ENCODE assay signal across 24 mouse cellular contexts in the genomic region with DNA sequence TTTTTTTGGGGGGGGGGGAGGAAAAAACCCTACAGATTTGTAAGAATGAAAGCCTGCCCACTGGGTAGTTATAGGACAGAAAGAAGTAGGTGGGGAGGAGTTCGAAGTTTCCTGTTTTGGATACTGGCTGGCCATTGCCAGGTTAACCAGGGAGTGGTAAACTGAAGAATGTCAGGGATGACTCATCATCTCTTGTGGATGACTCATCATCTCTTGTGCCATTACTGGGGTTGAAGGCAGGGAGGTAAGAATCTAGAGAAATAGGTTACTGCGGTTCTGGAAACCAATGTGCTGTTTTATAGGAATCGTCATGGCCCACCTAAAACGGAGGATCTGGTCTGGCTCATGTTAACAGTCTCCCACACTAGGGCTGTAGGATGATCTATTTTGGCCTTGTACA. TPM values are rescaled to one million over a fixed set of nuclear protein-coding genes. Genes with fewer than 3 reads are reported as not detected.
A peak's percentile ranks its signal among the peaks of the same experiment; 100 is the strongest.
DNase-seq lines count a peak whose midpoint lies in the region; ATAC-seq and TF ChIP-seq lines count a peak whose summit lies in the region.
"Had no signal": no experiment of that assay in that cellular context is flagged by ENCODE, and none has a peak within 500 bp of the region (broad histone marks: within the 10 kb centered on the region; RNA-seq: fewer than 3 reads in every experiment).

No protein-coding gene starts in this region.

- H3K4me2 ChIP-seq in intestine, embryonic 14.5 days (ENCODE audit: low read length) = no peak overlapping the region
- no peak overlapping the region for H3K4me2 ChIP-seq in intestine, embryonic 16.5 days (ENCODE audit: low read depth, low read length)
- no peak overlapping the region for H3K4me2 ChIP-seq in hindbrain, embryonic 11.5 days (replicated peaks; ENCODE audit: low read depth, low read length)
- no peak overlapping the region for H3K4me2 ChIP-seq in lung, postnatal 0 days (replicated peaks; ENCODE audit: low read depth, low read length)
- H3K4me2 ChIP-seq: forebrain, embryonic 13.5 days; hindbrain, embryonic 14.5 days had no signal

- H3K4me1 ChIP-seq in intestine, embryonic 14.5 days (replicated peaks; ENCODE audit: control insufficient read depth, insufficient read depth, low read length) = no peaks in the 10 kb centered on the region
- H3K4me1 ChIP-seq in intestine, embryonic 16.5 days (ENCODE audit: control insufficient read depth, insufficient read depth, low read length) = no peaks in the 10 kb centered on the region
- H3K4me1 ChIP-seq in ES-E14 (ENCODE audit: control insufficient read depth in 2 of 2, insufficient read depth in 2 of 2, low read length in 2 of 2, poor library complexity in 1 of 2) = no peaks in the 10 kb centered on the region
- no peaks in the 10 kb centered on the region for H3K4me1 ChIP-seq in hindbrain, embryonic 11.5 days (replicated peaks; ENCODE audit: control insufficient read depth, insufficient read depth, low read length)
- no peaks in the 10 kb centered on the region for H3K4me1 ChIP-seq in lung, postnatal 0 days (ENCODE audit: insufficient read depth, low read depth, low read length)
- H3K4me1 ChIP-seq: embryonic facial prominence, embryonic 10.5 days; forebrain, embryonic 13.5 days had no signal

- in situ Hi-C loops in ES-E14 (cut with MboI; ENCODE audit: low sequenced_read_pairs in 2 of 2, unreplicated experiment in 2 of 2) = no loop called here

- no peaks in the 10 kb centered on the region for H3K36me3 ChIP-seq in intestine, embryonic 14.5 days (ENCODE audit: control insufficient read depth, insufficient read depth, low read length)
- H3K36me3 ChIP-seq in intestine, embryonic 16.5 days (ENCODE audit: control insufficient read depth, insufficient read depth, low read length) = no peaks in the 10 kb centered on the region
- no peaks in the 10 kb centered on the region for H3K36me3 ChIP-seq in ES-E14 (ENCODE audit: control insufficient read depth, insufficient read depth, low read length, poor library complexity, severe bottlenecking)
- H3K36me3 ChIP-seq in hindbrain, embryonic 11.5 days (ENCODE audit: control insufficient read depth, insufficient read depth, low read length) = no peaks in the 10 kb centered on the region
- no peaks in the 10 kb centered on the region for H3K36me3 ChIP-seq in lung, postnatal 0 days (ENCODE audit: insufficient read depth, low read length)
- H3K36me3 ChIP-seq: embryonic facial prominence, embryonic 10.5 days; heart, embryonic 10.5 days had no signal

- no peak overlapping the region for H3K9ac ChIP-seq in intestine, embryonic 14.5 days (ENCODE audit: low read length)
- H3K9ac ChIP-seq in intestine, embryonic 16.5 days (ENCODE audit: low read depth, low read length) = no peak overlapping the region
- H3K9ac ChIP-seq in ES-E14 (ENCODE audit: insufficient read depth, low read depth, low read length, poor library complexity, severe bottlenecking) = no peak overlapping the region
- no peak overlapping the region for H3K9ac ChIP-seq in hindbrain, embryonic 11.5 days (ENCODE audit: low read depth, low read length)
- no peak overlapping the region for H3K9ac ChIP-seq in lung, postnatal 0 days (replicated peaks; ENCODE audit: low read depth)
- H3K9ac ChIP-seq: forebrain, embryonic 13.5 days; forebrain, postnatal 0 days; hindbrain, embryonic 14.5 days had no signal

- no peak for ATAC-seq in intestine, embryonic 14.5 days (replicated peaks; ENCODE audit: low FRiP score, low TSS enrichment, low read depth)
- no peak for ATAC-seq in intestine, embryonic 16.5 days
- ATAC-seq in hindbrain, embryonic 11.5 days (ENCODE audit: low FRiP score) = no peak
- ATAC-seq in lung, postnatal 0 days = no peak
- ATAC-seq: forebrain, embryonic 13.5 days; forebrain, postnatal 0 days; intestine, postnatal 0 days had no signal

- no peaks in the 10 kb centered on the region for H3K9me3 ChIP-seq in intestine, embryonic 14.5 days (ENCODE audit: control insufficient read depth, low read length)
- no peaks in the 10 kb centered on the region for H3K9me3 ChIP-seq in intestine, embryonic 16.5 days (ENCODE audit: control insufficient read depth, low read length)
- no peaks in the 10 kb centered on the region for H3K9me3 ChIP-seq in ES-E14 (ENCODE audit: control insufficient read depth, insufficient read depth, low read depth, low read length)
- H3K9me3 ChIP-seq in hindbrain, embryonic 11.5 days (ENCODE audit: control insufficient read depth, low read length) = no peaks in the 10 kb centered on the region
- no peaks in the 10 kb centered on the region for H3K9me3 ChIP-seq in lung, postnatal 0 days (ENCODE audit: low read length)
- H3K9me3 ChIP-seq: embryonic facial prominence, embryonic 10.5 days; forebrain, embryonic 13.5 days; heart, embryonic 10.5 days had no signal

- no peaks in the 10 kb centered on the region for H3K27me3 ChIP-seq in intestine, embryonic 14.5 days (replicated peaks; ENCODE audit: control insufficient read depth, insufficient read depth, low read length)
- H3K27me3 ChIP-seq in intestine, embryonic 16.5 days (replicated peaks; ENCODE audit: control insufficient read depth, insufficient read depth, low read length) = no peaks in the 10 kb centered on the region
- no peaks in the 10 kb centered on the region for H3K27me3 ChIP-seq in hindbrain, embryonic 11.5 days (ENCODE audit: control insufficient read depth, insufficient read depth, low read length)
- H3K27me3 ChIP-seq in lung, postnatal 0 days (replicated peaks; ENCODE audit: insufficient read depth, low read length) = no peaks in the 10 kb centered on the region
- H3K27me3 ChIP-seq: forebrain, embryonic 13.5 days had no signal

- DNase-seq in intestine, embryonic 14.5 days (ENCODE audit: low spot score) = peak; percentile 18
- no peak for DNase-seq in ES-E14 (ENCODE audit: low read depth, low spot score)
- DNase-seq in NIH3T3 (ENCODE audit: low read depth) = peak; percentile 22
- DNase-seq in natural killer cell, adult 2 months (ENCODE audit: low spot score in 2 of 2) = no peak
- DNase-seq in hindbrain, embryonic 11.5 days (ENCODE audit: low spot score) = no peak
- no peak for DNase-seq in lung, postnatal 0 days (ENCODE audit: low spot score)
- no peak for DNase-seq in cerebellum, adult 9-11 months
- DNase-seq: adrenal gland, adult 8-10 months; B cell, adult 2 months; cerebellum, adult 11-12 months; cerebellum, postnatal 10 days; forebrain, postnatal 0 days; gastrocnemius, postnatal 25 days; heart, adult 18-20 months; heart, postnatal 10 days; kidney, adult 8-10 months had no signal

- no peak overlapping the region for H3K27ac ChIP-seq in intestine, embryonic 14.5 days (ENCODE audit: low read depth)
- no peak overlapping the region for H3K27ac ChIP-seq in intestine, embryonic 16.5 days (ENCODE audit: low read length)
- no peak overlapping the region for H3K27ac ChIP-seq in ES-E14 (ENCODE audit: insufficient read depth, low read depth, low read length, poor library complexity, severe bottlenecking)
- H3K27ac ChIP-seq in hindbrain, embryonic 11.5 days (ENCODE audit: low read depth, low read length) = no peak overlapping the region
- no peak overlapping the region for H3K27ac ChIP-seq in lung, postnatal 0 days (ENCODE audit: low read length)
- H3K27ac ChIP-seq: embryonic facial prominence, embryonic 10.5 days; forebrain, embryonic 13.5 days; heart, embryonic 10.5 days; hindbrain, embryonic 14.5 days had no signal

- no peak for TF ChIP-seq CTCF in lung, postnatal 0 days (IDR thresholded peaks at IDR 0.05)

- no peak for TF ChIP-seq EP300 in lung, postnatal 0 days (IDR thresholded peaks at IDR 0.05)

- no peak overlapping the region for H3K4me3 ChIP-seq in intestine, embryonic 14.5 days (ENCODE audit: low read depth, low read length)
- H3K4me3 ChIP-seq in intestine, embryonic 16.5 days (ENCODE audit: low read length) = no peak overlapping the region
- H3K4me3 ChIP-seq in ES-E14 (ENCODE audit: insufficient read depth in 1 of 2, low read depth in 1 of 2, low read length in 2 of 2, poor library complexity in 1 of 2, severe bottlenecking in 1 of 2) = no peak overlapping the region
- H3K4me3 ChIP-seq in hindbrain, embryonic 11.5 days (ENCODE audit: low read depth, low read length) = no peak overlapping the region
- H3K4me3 ChIP-seq in lung, postnatal 0 days (ENCODE audit: low read depth, low read length) = no peak overlapping the region
- H3K4me3 ChIP-seq: embryonic facial prominence, embryonic 10.5 days; forebrain, embryonic 13.5 days; heart, embryonic 10.5 days had no signal

- 94% methylated on average over 4 of the region's 4 CpGs for WGBS in intestine, embryonic 14.5 days
- 92% methylated on average over 4 of the region's 4 CpGs for WGBS in intestine, embryonic 16.5 days
- WGBS in hindbrain, embryonic 11.5 days = 95% methylated on average over 4 of the region's 4 CpGs
- WGBS in lung, postnatal 0 days = 89% methylated on average over 4 of the region's 4 CpGs

TF ChIP-seq in ES-E14, 5 proteins besides CTCF, POLR2A, EP300 and RAD21:
- TF ChIP-seq ZC3H11A (IDR thresholded peaks at IDR 0.05; ENCODE audit: borderline replicate concordance, low read depth, low read length) (no peak), ZNF384 (IDR thresholded peaks at IDR 0.05; ENCODE audit: low read depth, low read length) (no peak), MAFK (IDR thresholded peaks at IDR 0.05; ENCODE audit: insufficient read depth, low read depth, low read length) (0 out of 2 replicates have a peak, but pooled peaks have one; percentile 16), CHD2 (IDR thresholded peaks at IDR 0.05; ENCODE audit: low read depth, low read length) (no peak)

RNA-seq across cellular contexts. Expression of a gene that starts 28.8 kb away (rescaled TPM):
- 5.7 and 6.3 TPM in 2 replicates for polyA plus RNA-seq in intestine, embryonic 14.5 days (2014; fragmentation: Nextera tagmentation; extraction: Ambion mirVana)
- 8.7 and 9.0 TPM in 2 replicates for polyA plus RNA-seq in intestine, embryonic 16.5 days (2015; fragmentation: Nextera tagmentation; extraction: Ambion mirVana)
- 1.3 and 1.7 TPM in 2 replicates for total RNA-seq in ES-E14 (2012; rRNA removed)
- 0.10 and 0.22 TPM in 2 replicates for polyA plus RNA-seq in hindbrain, embryonic 11.5 days (2014; fragmentation: Nextera tagmentation; extraction: Ambion mirVana)
- 3.7 and 5.4 TPM in 2 replicates for polyA plus RNA-seq in lung, postnatal 0 days (2015; fragmentation: Nextera tagmentation; extraction: Ambion mirVana)
- total RNA-seq: gastrocnemius, adult 18-20 months; gastrocnemius, postnatal 25 days; hematopoietic stem cell, adult 5-6 weeks had no signal
- polyA plus RNA-seq: forebrain, embryonic 13.5 days; forebrain, postnatal 0 days; hindbrain, embryonic 14.5 days had no signal

Comparison
In these comparisons a context has a peak if more than half of its experiments do, and no peak if none do; other contexts are left out.
1. DNase-seq: peak in intestine, embryonic 14.5 days (single experiment) and NIH3T3 (single experiment); none in ES-E14 (single experiment), natural killer cell, adult 2 months (0 of 2), hindbrain, embryonic 11.5 days (single experiment), lung, postnatal 0 days (single experiment) and cerebellum, adult 9-11 months (single experiment).